Mouse (Mus musculus) myocyte (in vitro differentiated cells): Measurements from ENCODE around the gene Pop5. TPM values are rescaled to one million over a fixed set of nuclear protein-coding genes. Genes with fewer than 3 reads are reported as not detected.
A peak's percentile ranks its signal among the peaks of the same experiment; 100 is the strongest.

Source experiments
- H3K27me3 ChIP-seq: one replicate; pipeline ENCODE4 v1.6.1; 2011; ENCODE audit not compliant: control insufficient read depth, insufficient read depth, insufficient read length
- H3K36me3 ChIP-seq: one replicate; pipeline ENCODE4 v1.6.1; 2011; ENCODE audit not compliant: control insufficient read depth, insufficient read depth
- H3K4me2 ChIP-seq: one replicate; pipeline ENCODE4 v1.6.1; 2011; ENCODE audit warnings: low read depth, control low read depth
- H3K4me3 ChIP-seq: one replicate; pipeline ENCODE4 v1.5.1; 2011; ENCODE audit warnings: mild to moderate bottlenecking, control low read depth, moderate library complexity
- H3K79me2 ChIP-seq: one replicate; pipeline ENCODE4 v1.6.1; 2011; ENCODE audit not compliant: control insufficient read depth, insufficient read depth
- H3ac ChIP-seq: one replicate; pipeline ENCODE4 v1.6.1; 2011; ENCODE audit not compliant: control insufficient read depth, insufficient read length
- CEBPB ChIP-seq: IDR thresholded peaks from 2 replicates; pipeline ENCODE4 v1.6.1; 2011; ENCODE audit warnings: mild to moderate bottlenecking, moderate library complexity; ENCODE audit not compliant: poor library complexity, insufficient read depth, severe bottlenecking
- E2F4 ChIP-seq: IDR thresholded peaks from one replicate; pipeline ENCODE4 v1.6.1; 2011; ENCODE audit warnings: mild to moderate bottlenecking, control low read depth, moderate library complexity; ENCODE audit not compliant: insufficient read depth
- MAX ChIP-seq: IDR thresholded peaks from one replicate; pipeline ENCODE4 v1.6.1; 2011; ENCODE audit warnings: low read depth, mild to moderate bottlenecking, control low read depth
- MYOD1 ChIP-seq, 3 experiments: IDR thresholded peaks; one replicate each; pipeline ENCODE4 v1.6.1; 2011; ENCODE audit warnings: control low read depth in 2 of 3, low read depth in 2 of 3, mild to moderate bottlenecking in 2 of 3, moderate library complexity in 1 of 3; ENCODE audit not compliant: insufficient read length in 2 of 3, control insufficient read depth in 1 of 3
- MYOG ChIP-seq, 3 experiments: IDR thresholded peaks; one replicate each; pipeline ENCODE4 v1.6.1; 2011; ENCODE audit warnings: control low read depth in 2 of 3, low read depth in 2 of 3, mild to moderate bottlenecking in 2 of 3; ENCODE audit not compliant: insufficient read length in 2 of 3, control insufficient read depth in 1 of 3, insufficient read depth in 1 of 3
- POLR2A ChIP-seq: IDR thresholded peaks from one replicate; pipeline ENCODE4 v1.6.1; 2011; ENCODE audit warnings: low read depth, mild to moderate bottlenecking, control low read depth, moderate library complexity; ENCODE audit not compliant: insufficient read length
- POLR2AphosphoS2 ChIP-seq: IDR thresholded peaks from one replicate; pipeline ENCODE4 v1.6.1; 2011; ENCODE audit warnings: low read depth, control low read depth; ENCODE audit not compliant: insufficient read length
- REST ChIP-seq: IDR thresholded peaks from one replicate; pipeline ENCODE4 v1.6.1; 2011; ENCODE audit warnings: mild to moderate bottlenecking, control low read depth, moderate library complexity; ENCODE audit not compliant: insufficient read depth, insufficient read length
- SRF ChIP-seq: IDR thresholded peaks from one replicate; pipeline ENCODE4 v1.6.1; 2011; ENCODE audit warnings: low read depth; ENCODE audit not compliant: control insufficient read depth, insufficient read length
- TCF12 ChIP-seq: IDR thresholded peaks from one replicate; pipeline ENCODE4 v1.6.1; 2011; ENCODE audit warnings: mild to moderate bottlenecking, control low read depth; ENCODE audit not compliant: poor library complexity, insufficient read depth, severe bottlenecking
- TCF3 ChIP-seq: IDR thresholded peaks from one replicate; pipeline ENCODE4 v1.6.1; 2011; ENCODE audit warnings: low read depth, control low read depth; ENCODE audit not compliant: insufficient read length
- USF1 ChIP-seq: IDR thresholded peaks from one replicate; pipeline ENCODE4 v1.6.1; 2011; ENCODE audit warnings: low read depth, mild to moderate bottlenecking, control low read depth, moderate library complexity
- polyA plus RNA-seq: library from polyadenylated mRNA; unstranded; fragments of >200 nt; fragmentation: generic; extraction: Trizol; gene quantifications from one replicate; pipeline ENCODE4 v1.2.1, GENCODE M21; 2012; ENCODE audit warnings: missing spikeins

Gene Pop5
- polyA plus RNA-seq, 1 experiment: 82.3 TPM

DNA sequence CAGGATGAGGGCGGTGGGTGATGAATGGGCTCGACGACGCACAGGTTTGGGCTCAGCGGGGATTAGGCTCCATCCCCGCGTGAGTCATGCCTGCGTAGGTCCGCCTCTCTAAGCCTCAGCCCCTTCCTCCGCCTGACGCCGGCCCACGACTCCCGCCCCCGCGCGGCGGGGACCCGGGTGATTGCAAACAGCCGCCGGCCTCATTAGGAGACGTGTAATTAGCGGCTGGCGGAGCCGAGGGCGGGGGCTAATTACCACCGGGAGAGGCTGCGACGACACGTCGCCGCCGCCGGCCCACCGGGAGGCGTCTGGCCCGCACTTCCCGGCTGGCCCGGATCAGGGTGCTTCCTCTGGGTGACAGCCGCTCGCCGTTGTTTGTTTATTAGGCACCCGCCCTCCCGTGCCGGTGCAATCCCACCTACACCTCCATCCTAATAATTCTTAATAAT lies 289 bp upstream of the Pop5 start:
- Histone ChIP-seq H3K4me2 (peak overlapping the region; percentile 80), H3K36me3 (peaks cover 5% of the 10 kb centered on the region), H3K27me3 (no peaks in the 10 kb centered on the region), H3K79me2 (no peaks in the 10 kb centered on the region), H3K4me3 (peak overlapping the region; percentile 55), H3ac (peak overlapping the region; percentile 73)
- TF ChIP-seq MAX (no peak), TCF12 (no peak), USF1 (no peak), MYOG (IDR thresholded peaks at IDR 0.05; ENCODE audit: control insufficient read depth in 1 of 3, insufficient read depth in 1 of 3, insufficient read length in 2 of 3, low read depth in 2 of 3) (no peak), REST (no peak), TCF3 (no peak), CEBPB (no peak), POLR2AphosphoS2 (no peak), SRF (no peak), POLR2A (peak; percentile 41), E2F4 (no peak), MYOD1 (IDR thresholded peaks at IDR 0.05; ENCODE audit: control insufficient read depth in 1 of 3, insufficient read length in 2 of 3, low read depth in 2 of 3) (peak in 1 of 3 experiments; percentile 12)

DNA sequence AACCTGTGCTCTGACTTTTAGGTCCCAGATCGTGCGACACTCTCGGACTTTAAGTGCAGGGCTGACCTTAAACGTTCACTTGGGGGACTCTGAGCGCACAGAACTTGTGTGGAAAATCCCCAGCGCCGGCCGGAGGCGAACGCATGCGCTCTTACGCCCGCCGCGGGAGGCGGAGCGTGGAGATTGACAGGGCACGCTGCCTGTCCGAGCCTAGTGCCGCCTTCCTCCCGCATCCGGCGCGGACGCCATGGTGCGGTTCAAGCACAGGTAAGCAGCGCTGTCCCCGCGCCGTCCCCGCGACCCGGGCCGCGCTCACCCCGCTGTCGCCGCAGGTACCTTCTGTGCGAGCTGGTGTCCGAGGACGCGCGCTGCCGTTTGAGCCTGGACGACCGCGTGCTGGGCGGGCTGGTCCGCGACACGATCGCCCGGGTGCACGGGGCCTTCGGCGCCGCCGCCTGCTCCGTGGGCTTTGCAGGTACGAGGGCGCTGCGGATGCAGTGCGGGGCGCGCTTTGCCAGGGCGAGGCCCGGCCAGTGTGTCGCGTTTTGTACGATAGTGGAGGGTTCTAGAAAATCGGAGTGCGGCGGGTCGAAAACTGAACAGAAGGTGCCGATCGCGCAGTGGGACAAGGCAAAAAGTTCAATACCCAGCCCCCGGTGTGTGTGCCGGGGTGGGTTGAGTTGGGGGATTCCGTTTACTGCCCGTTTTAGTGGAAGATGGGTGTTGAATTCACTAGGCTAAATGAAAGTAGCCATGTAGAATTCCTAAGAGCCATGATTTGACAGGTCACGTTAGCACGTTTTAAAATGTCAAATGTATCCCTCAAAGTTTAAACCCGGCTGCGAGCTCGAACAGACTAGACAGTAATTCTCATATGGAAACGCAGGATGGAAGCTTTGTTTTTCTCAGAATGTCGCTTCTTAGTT lies 2.4 kb downstream of the Pop5 start:
- Histone ChIP-seq H3K4me2 (peak overlapping the region; percentile 97), H3ac (peak overlapping the region; percentile 45), H3K4me3 (peak overlapping the region; percentile 32), H3K79me2 (no peaks in the 10 kb centered on the region), H3K27me3 (no peaks in the 10 kb centered on the region), H3K36me3 (peaks cover 16% of the 10 kb centered on the region)
- TF ChIP-seq MYOD1 (IDR thresholded peaks at IDR 0.05; ENCODE audit: control insufficient read depth in 1 of 3, insufficient read length in 2 of 3, low read depth in 2 of 3) (peak in 1 of 3 experiments; percentile 42), POLR2AphosphoS2 (peak; percentile 97), USF1 (no peak), POLR2A (peak; percentile 90), SRF (peak; percentile 25), MYOG (IDR thresholded peaks at IDR 0.05; ENCODE audit: control insufficient read depth in 1 of 3, insufficient read depth in 1 of 3, insufficient read length in 2 of 3, low read depth in 2 of 3) (peak in 2 of 3 experiments; percentile 2 to 39)

DNA sequence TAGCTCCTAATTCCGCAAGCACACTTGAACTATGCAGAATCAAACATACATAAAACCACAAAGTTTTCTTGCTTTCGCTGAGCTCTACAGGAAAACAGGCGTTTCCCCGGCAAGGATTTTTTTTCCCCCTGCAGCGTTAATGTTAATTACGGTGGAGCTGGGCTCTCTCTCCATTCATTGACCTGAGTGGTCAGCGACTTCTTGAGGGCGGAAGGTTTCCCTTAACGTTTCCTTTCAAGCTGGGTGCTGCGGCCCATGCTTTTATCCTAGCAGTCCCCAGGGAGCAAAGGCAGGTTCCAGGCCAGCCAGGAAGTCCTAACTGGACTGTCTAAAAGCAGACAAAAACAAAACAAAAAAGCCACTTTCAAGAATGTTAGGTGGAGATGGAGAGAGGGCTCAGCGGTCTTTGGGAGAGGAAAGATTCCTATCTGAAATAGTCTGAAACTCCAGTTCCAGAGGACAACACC lies 3.1 kb downstream of the Pop5 start:
- no peaks in the 10 kb centered on the region for H3K27me3 ChIP-seq
- TF ChIP-seq REST: no peak
- TF ChIP-seq TCF3: no peak
- TF ChIP-seq CEBPB: no peak
- no peak for TF ChIP-seq MAX
- no peak for TF ChIP-seq USF1
- TF ChIP-seq MYOD1 (IDR thresholded peaks at IDR 0.05; ENCODE audit: control insufficient read depth in 1 of 3, insufficient read length in 2 of 3, low read depth in 2 of 3): no peak
- no peak for TF ChIP-seq POLR2AphosphoS2
- TF ChIP-seq TCF12: no peak
- H3K4me3 ChIP-seq: peak overlapping the region; percentile 32
- no peaks in the 10 kb centered on the region for H3K79me2 ChIP-seq
- H3K36me3 ChIP-seq: peaks cover 21% of the 10 kb centered on the region
- H3ac ChIP-seq: peak overlapping the region; percentile 45
- H3K4me2 ChIP-seq: peak overlapping the region; percentile 97

DNA sequence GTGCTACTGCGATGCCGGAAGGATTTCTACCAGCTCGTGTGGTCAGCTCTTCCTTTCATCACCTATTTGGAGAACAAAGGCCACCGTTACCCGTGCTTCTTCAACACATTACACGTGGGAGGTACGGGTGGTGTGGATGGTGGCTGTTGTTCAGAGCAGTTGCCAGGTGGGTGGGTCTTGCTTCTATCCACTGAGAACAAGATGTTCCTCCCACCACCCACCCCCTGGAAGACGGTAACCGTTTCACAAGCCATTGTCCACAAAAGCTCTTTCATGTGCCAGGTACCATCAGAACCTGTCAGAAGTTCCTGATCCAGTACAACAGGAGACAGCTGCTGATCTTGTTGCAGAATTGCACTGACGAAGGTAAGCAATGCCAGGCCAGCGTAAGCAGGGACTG lies 4.6 kb downstream of the Pop5 start:
- TF ChIP-seq MYOG (IDR thresholded peaks at IDR 0.05; ENCODE audit: control insufficient read depth in 1 of 3, insufficient read depth in 1 of 3, insufficient read length in 2 of 3, low read depth in 2 of 3) (no peak), TCF12 (no peak), POLR2AphosphoS2 (peak; percentile 24)
- no peak overlapping the region for H3K4me3 ChIP-seq
- peaks cover 33% of the 10 kb centered on the region for H3K36me3 ChIP-seq
- H3ac ChIP-seq: no peak overlapping the region
- no peaks in the 10 kb centered on the region for H3K79me2 ChIP-seq
- no peaks in the 10 kb centered on the region for H3K27me3 ChIP-seq
- no peak overlapping the region for H3K4me2 ChIP-seq

DNA sequence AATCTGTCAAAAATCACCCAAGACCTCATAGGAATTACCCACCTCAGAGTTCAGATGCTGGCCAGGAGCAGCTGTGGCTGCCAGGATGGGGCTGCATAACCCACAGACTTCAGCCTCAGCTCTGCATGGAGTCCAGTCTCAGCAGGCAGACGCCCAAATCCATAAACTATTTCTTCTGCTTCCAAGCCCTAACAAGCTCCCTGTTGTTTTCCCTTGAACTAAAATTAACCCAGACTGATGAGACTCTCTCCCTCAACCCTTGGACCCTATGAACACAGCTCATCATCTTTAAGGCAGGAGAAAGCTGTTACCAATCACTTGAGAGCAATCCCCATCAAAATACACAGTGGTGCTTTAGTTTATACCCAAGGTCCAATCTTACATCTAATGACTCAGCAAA lies 19.8 kb downstream of the Pop5 start:
- no peaks in the 10 kb centered on the region for H3K27me3 ChIP-seq
- peaks cover 11% of the 10 kb centered on the region for H3K79me2 ChIP-seq
- no peak overlapping the region for H3ac ChIP-seq
- TF ChIP-seq MYOG (IDR thresholded peaks at IDR 0.05; ENCODE audit: control insufficient read depth in 1 of 3, insufficient read depth in 1 of 3, insufficient read length in 2 of 3, low read depth in 2 of 3) (no peak), MYOD1 (IDR thresholded peaks at IDR 0.05; ENCODE audit: control insufficient read depth in 1 of 3, insufficient read length in 2 of 3, low read depth in 2 of 3) (no peak), POLR2A (no peak), SRF (no peak), MAX (no peak), TCF3 (no peak), POLR2AphosphoS2 (no peak), CEBPB (no peak), USF1 (no peak), E2F4 (no peak), TCF12 (no peak), REST (no peak)
- no peak overlapping the region for H3K4me2 ChIP-seq
- H3K4me3 ChIP-seq: no peak overlapping the region
- H3K36me3 ChIP-seq: peaks cover 31% of the 10 kb centered on the region
